Mouse (Mus musculus) erythroblast, embryonic 14.5 days (primary cell): ENCODE results near the gene Elfn1.

ENCODE experiments used
- GATA1 ChIP-seq: IDR thresholded peaks from 2 replicates; pipeline ENCODE4 v1.6.1; 2012; ENCODE audit warnings: low read length, inconsistent platforms, mixed read lengths
- TAL1 ChIP-seq: IDR thresholded peaks from 3 replicates; pipeline ENCODE4 v1.6.1; 2012; ENCODE audit warnings: low read length, inconsistent platforms, mixed read lengths

DNA sequence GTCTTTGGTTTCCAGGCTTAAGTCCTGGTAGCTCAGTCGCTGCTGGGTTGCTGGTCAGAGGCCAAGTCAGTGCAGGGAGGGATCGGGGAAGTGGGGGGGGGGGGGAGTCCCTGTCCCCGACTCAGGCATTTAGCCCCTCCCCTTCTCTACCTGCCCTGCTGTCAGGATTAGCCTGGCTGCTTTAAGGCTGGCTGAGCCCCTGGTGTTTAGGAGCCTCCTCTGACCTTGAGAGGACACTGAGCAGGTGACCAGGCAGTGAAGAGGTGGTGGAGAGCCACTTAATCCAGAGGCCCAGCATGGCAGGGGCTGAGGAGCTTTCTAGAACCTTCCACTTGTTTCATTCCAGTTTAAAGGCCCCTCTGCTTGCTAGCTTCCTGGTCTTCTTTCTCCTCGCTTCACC lies 36.9 kb upstream of the Elfn1 start:
- no peak for TF ChIP-seq TAL1
- TF ChIP-seq GATA1: no peak
